Mouse (Mus musculus) cerebellum, adult 2 months (tissue): ENCODE measurements around the gene Terf2. TPM values are rescaled to one million over a fixed set of nuclear protein-coding genes. Genes with fewer than 3 reads are reported as not detected.

Source experiments
- DNase-seq, 2 experiments: peaks; one replicate each; pipeline ENCODE4 v3.0.0; 2021
- H3K27ac ChIP-seq: fragments of 200-500 bp; 2 replicates; pipeline ENCODE4 v1.5.1; 2012; ENCODE audit warnings: low read length, control low read depth, inconsistent platforms; ENCODE audit not compliant: insufficient read depth
- H3K27me3 ChIP-seq: fragments of 200-500 bp; 2 replicates; pipeline ENCODE4 v1.6.1; 2012; ENCODE audit warnings: inconsistent platforms, mild to moderate bottlenecking, low read length, moderate library complexity; ENCODE audit not compliant: control insufficient read depth, insufficient read depth
- H3K4me1 ChIP-seq: fragments of 200-500 bp; 2 replicates; pipeline ENCODE4 v1.6.1; 2011; ENCODE audit warnings: low read length; ENCODE audit not compliant: control insufficient read depth, insufficient read depth
- H3K4me3 ChIP-seq: fragments of 200-500 bp; replicated peaks from 2 replicates; pipeline ENCODE3; 2011; ENCODE audit warnings: mild to moderate bottlenecking, low read depth, low read length, control low read depth; ENCODE audit not compliant: insufficient read depth
- CTCF ChIP-seq: fragments of 200-500 bp; IDR thresholded peaks from 2 replicates; pipeline ENCODE4 v1.5.1; 2011; ENCODE audit warnings: low read depth, mild to moderate bottlenecking, control low read depth, low read length, moderate library complexity, borderline replicate concordance; ENCODE audit not compliant: insufficient read depth
- POLR2A ChIP-seq: fragments of 200-500 bp; IDR thresholded peaks from 2 replicates; pipeline ENCODE4 v1.6.1; 2011; ENCODE audit warnings: low read length, control low read depth, borderline replicate concordance; ENCODE audit not compliant: insufficient read depth
- WGBS: fragments of 180-500 bp; shearing (Covaris S2); methylation state at CpG from one replicate; pipeline ENCODE4 v1.1.7; 2018; 5-methylcytosine and 5-hydroxymethylcytosine counted together
- polyA plus RNA-seq: library from polyadenylated mRNA; depleted of rRNA; stranded (reverse); fragments of >200 nt; gene quantifications from 2 replicates; pipeline ENCODE4 v1.2.3, GENCODE M21; 2012

Gene Terf2
- polyA plus RNA-seq, 1 experiment, result 33.3 TPM

- WGBS, result 58% methylated on average over 6 of the region's 6 CpGs
- Histone ChIP-seq H3K4me3 (no peak overlapping the region), H3K4me1 (no peaks in the 10 kb centered on the region), H3K27me3 (no peaks in the 10 kb centered on the region), H3K27ac (no peak overlapping the region)
- DNase-seq, result no peak
- TF ChIP-seq CTCF, result no peak
- no peak for TF ChIP-seq POLR2A
These were observed 37.5 kb upstream of the Terf2 start for GRCm38 (mm10) chr8:107133881-107134280.

GRCm38 (mm10) chr8:107132581-107133491 is 36.5 kb upstream of the Terf2 start:
- H3K4me1 ChIP-seq, result no peaks in the 10 kb centered on the region
- no peak overlapping the region for H3K4me3 ChIP-seq
- WGBS, result 84% methylated on average over 24 of the region's 24 CpGs
- H3K27me3 ChIP-seq, result no peaks in the 10 kb centered on the region
- no peak overlapping the region for H3K27ac ChIP-seq
- TF ChIP-seq CTCF (no peak), POLR2A (no peak)
- no peak for DNase-seq

DNA sequence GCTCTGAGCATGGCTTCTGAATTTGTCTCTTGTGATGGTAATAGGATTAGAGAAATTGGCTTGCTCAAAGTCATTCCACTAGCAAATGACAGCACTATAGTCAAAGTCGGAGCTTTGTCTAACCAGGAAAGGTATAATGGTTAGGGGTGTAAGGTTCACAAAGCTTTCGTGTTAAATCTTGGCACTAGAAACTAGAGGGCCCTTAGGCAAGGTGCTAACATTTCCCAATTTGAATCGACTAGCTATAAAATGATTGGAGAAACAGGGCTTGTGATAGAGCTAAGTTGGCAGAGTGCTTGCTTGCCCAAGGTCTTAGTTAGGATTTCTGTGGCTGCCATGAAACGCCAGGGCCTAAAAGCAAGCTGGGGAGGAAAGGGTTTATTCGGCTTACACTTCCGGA is 33.7 kb upstream of the Terf2 start:
- TF ChIP-seq CTCF (no peak), POLR2A (no peak)
- no peaks in the 10 kb centered on the region for H3K27me3 ChIP-seq
- no peak for DNase-seq
- H3K27ac ChIP-seq, result no peak overlapping the region
- no peaks in the 10 kb centered on the region for H3K4me1 ChIP-seq
- no peak overlapping the region for H3K4me3 ChIP-seq
- WGBS, result 70% methylated on average over 6 of the region's 6 CpGs

GRCm38 (mm10) chr8:107129171-107130025 is 33.1 kb upstream of the Terf2 start:
- Histone ChIP-seq H3K4me1 (no peaks in the 10 kb centered on the region), H3K27ac (no peak overlapping the region)

GRCm38 (mm10) chr8:107124343-107124742 is 28.0 kb upstream of the Terf2 start:
- Histone ChIP-seq H3K27me3 (no peaks in the 10 kb centered on the region), H3K27ac (no peak overlapping the region), H3K4me3 (no peak overlapping the region), H3K4me1 (no peaks in the 10 kb centered on the region; the same call in 1 of the 2 replicates)
- DNase-seq, result no peak
- TF ChIP-seq CTCF (no peak), POLR2A (no peak)
- WGBS, result 82% methylated on average over 8 of the region's 8 CpGs

More at GRCm38 (mm10) chr8:107129171-107130025, 33.1 kb upstream of the Terf2 start:
- DNase-seq, result no peak
- Histone ChIP-seq H3K4me3 (no peak overlapping the region), H3K27me3 (no peaks in the 10 kb centered on the region)
- TF ChIP-seq POLR2A (no peak), CTCF (no peak)
- 46% methylated on average over 8 of the region's 8 CpGs for WGBS

DNA sequence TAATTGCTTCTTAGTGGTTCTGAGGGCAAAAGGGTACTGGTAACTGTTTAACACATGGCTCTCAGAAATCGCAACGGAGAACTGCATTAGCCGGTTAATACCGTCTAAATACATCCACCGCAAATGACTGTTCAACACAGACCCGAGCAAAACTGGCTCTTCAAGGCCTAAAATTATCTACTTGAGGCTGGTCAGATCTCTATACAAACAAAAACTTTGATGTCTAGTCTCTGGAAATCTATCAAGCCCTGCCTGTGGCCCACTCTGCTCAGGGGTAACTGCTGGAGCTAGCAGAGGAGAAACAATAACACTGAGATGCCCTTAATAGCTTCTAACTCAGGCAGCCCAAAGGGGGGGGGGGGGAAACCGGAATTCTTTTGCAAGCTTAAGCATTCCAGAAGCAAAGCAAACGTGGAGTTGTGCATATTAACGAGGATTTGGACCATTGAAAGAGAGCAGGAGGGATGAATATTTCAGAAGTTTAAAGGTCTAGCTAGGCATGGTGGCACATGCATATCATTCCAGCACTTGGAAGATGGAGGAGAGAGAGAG is 26.8 kb upstream of the Terf2 start:
- H3K27me3 ChIP-seq, result no peaks in the 10 kb centered on the region
- no peak overlapping the region for H3K4me3 ChIP-seq
- no peak overlapping the region for H3K27ac ChIP-seq
- DNase-seq, result no peak
- no peak for TF ChIP-seq CTCF
- TF ChIP-seq POLR2A, result no peak
- peaks cover 3% of the 10 kb centered on the region for H3K4me1 ChIP-seq
- WGBS, result 54% methylated on average over 9 of the region's 9 CpGs

DNA sequence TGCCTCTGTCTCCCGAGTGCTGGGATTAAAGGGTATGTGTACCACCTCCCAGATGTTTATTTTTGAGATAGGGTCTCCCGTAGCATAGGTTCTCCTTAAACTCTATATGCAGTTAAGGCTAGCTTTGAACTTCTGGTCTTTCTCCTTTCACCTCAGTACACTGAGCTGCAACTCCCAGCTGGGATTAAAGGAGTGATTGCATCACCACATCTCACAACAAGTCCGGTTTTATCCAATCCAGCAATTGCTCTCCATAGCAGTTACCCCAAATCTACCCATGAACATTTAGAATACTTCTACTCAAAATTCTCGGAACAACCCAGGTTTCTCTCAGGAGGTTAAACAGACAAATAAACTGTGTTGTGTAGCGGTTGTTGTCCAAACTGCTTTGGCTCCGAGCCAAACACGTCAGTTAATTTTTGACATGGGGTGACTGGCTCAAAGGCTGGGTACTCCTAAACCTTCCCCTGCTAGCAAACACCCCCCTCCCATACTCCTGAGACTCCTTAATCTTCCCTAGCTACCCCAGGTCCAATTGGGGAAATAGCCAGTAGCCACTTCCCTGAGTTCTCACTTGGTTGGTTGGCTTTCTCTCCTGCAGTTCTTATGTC is 25.4 kb upstream of the Terf2 start:
- WGBS, result 81% methylated on average over 7 of the region's 7 CpGs
- H3K4me1 ChIP-seq, result peaks cover 3% of the 10 kb centered on the region
- H3K4me3 ChIP-seq, result no peak overlapping the region
- H3K27me3 ChIP-seq, result no peaks in the 10 kb centered on the region
- no peak overlapping the region for H3K27ac ChIP-seq
- TF ChIP-seq POLR2A (no peak), CTCF (no peak)
- no peak for DNase-seq

DNA sequence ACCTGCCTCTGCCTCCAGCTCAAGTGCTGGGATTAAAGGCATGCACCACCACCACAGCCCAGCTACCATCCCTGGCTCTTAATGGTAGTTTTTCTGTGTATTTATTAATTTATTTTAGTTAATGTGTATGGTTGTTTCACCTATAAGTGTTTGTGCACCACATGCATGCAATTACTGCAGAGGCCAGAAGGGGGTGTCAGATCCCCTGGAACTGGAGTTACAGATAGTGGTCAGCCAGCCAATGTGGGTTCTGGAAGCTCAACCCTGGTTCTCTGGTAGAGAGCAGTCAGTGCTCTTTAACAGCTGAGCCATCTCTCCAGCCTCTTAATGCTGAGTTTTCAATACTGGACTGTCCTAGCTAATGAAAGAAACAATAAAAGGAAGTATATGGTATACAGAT is 24.5 kb upstream of the Terf2 start:
- no peak for TF ChIP-seq POLR2A
- no peak for TF ChIP-seq CTCF
- Histone ChIP-seq H3K4me3 (no peak overlapping the region), H3K27me3 (no peaks in the 10 kb centered on the region), H3K27ac (no peak overlapping the region), H3K4me1 (peaks cover 3% of the 10 kb centered on the region)
- no peak for DNase-seq
